Mouse (Mus musculus) spleen, embryonic (tissue): ENCODE measurements around the gene Socs2.

ENCODE experiments used
- CTCF ChIA-PET: fragments of 350-600 bp; sonication (Branson Sonifier 250); formaldehyde crosslinking; loops from one replicate; lab custom pipeline; 2022; lab: Charles Lee

Socs2 gene

GRCm38 (mm10) chr10:95356711-95357110 is 60.3 kb downstream of the Socs2 start:
- CTCF ChIA-PET, result no interaction called here

- CTCF ChIA-PET, result no interaction called here
Measured at GRCm38 (mm10) chr10:95355678-95356268, 61.2 kb downstream of the Socs2 start.

- CTCF ChIA-PET, result no interaction called here
Measured at GRCm38 (mm10) chr10:95354673-95355072, 62.3 kb downstream of the Socs2 start.

GRCm38 (mm10) chr10:95354047-95354446 is 62.9 kb downstream of the Socs2 start:
- CTCF ChIA-PET, result no interaction called here

GRCm38 (mm10) chr10:95348457-95348856 is 68.5 kb downstream of the Socs2 start:
- CTCF ChIA-PET, result no interaction called here

- CTCF ChIA-PET, result no interaction called here
Measured at GRCm38 (mm10) chr10:95347776-95348175, 69.2 kb downstream of the Socs2 start.

- CTCF ChIA-PET, result interaction anchor here (0.5 to 0.7 kb wide), 2 partner anchors 67 to 633 kb away, joined by 3 to 5 read pairs; no protein-coding TSS in a partner anchor
Measured at GRCm38 (mm10) chr10:95342833-95343590, 74.0 kb downstream of the Socs2 start.

GRCm38 (mm10) chr10:95340676-95341075 is 76.3 kb downstream of the Socs2 start:
- CTCF ChIA-PET, result no interaction called here

- CTCF ChIA-PET, result interaction anchor here (0.6 to 0.7 kb wide), 2 partner anchors 11 to 34 kb away, joined by 3 to 8 read pairs; no protein-coding TSS in a partner anchor
Measured at GRCm38 (mm10) chr10:95337589-95337988, 79.4 kb downstream of the Socs2 start.

- CTCF ChIA-PET, result interaction anchor here (0.7 kb wide), 2 partner anchors 12 to 35 kb away, joined by 6 to 8 read pairs; no protein-coding TSS in a partner anchor
Measured at GRCm38 (mm10) chr10:95336781-95337544, 80.0 kb downstream of the Socs2 start.
